Mouse (Mus musculus) stomach, postnatal 0 days (tissue): Measurements from ENCODE around the gene Fam78b. TPM values are rescaled to one million over a fixed set of nuclear protein-coding genes. Genes with fewer than 3 reads are reported as not detected.

Experiments used
- ATAC-seq: fragments of 200-750 bp; cut with Nextera tagmentation; 2 replicates; pipeline ENCODE4 v1.8.0; 2017; ENCODE audit not compliant: low FRiP score, low TSS enrichment
- DNase-seq: peaks from one replicate; pipeline ENCODE4 v3.0.0-alpha.2; 2016; ENCODE audit warnings: low spot score
- H3K27ac ChIP-seq: fragments of 300-500 bp; sonication (generic); replicated peaks from 2 replicates; pipeline ENCODE4 v1.5.1; 2014; ENCODE audit warnings: mild to moderate bottlenecking, control low read depth
- H3K27me3 ChIP-seq: fragments of 300-500 bp; sonication (generic); 2 replicates; pipeline ENCODE4 v1.6.1; 2014; ENCODE audit warnings: low read length; ENCODE audit not compliant: control insufficient read depth, insufficient read depth
- H3K36me3 ChIP-seq: fragments of 300-500 bp; sonication (generic); 2 replicates; pipeline ENCODE4 v1.6.1; 2014; ENCODE audit warnings: low read length, mixed read lengths; ENCODE audit not compliant: control insufficient read depth, insufficient read depth
- H3K4me1 ChIP-seq: fragments of 300-500 bp; sonication (generic); replicated peaks from 2 replicates; pipeline ENCODE4 v1.6.1; 2014; ENCODE audit warnings: antibody characterized with exemption; ENCODE audit not compliant: control insufficient read depth, insufficient read depth
- H3K4me2 ChIP-seq: fragments of 300-500 bp; sonication (generic); replicated peaks from 2 replicates; pipeline ENCODE4 v1.6.1; 2014; ENCODE audit warnings: low read depth, mild to moderate bottlenecking, control low read depth, moderate library complexity
- H3K4me3 ChIP-seq: fragments of 300-500 bp; sonication (generic); 2 replicates; pipeline ENCODE4 v1.5.1; 2014; ENCODE audit warnings: low read depth, low read length, control low read depth
- H3K9ac ChIP-seq: fragments of 300-500 bp; sonication (generic); 2 replicates; pipeline ENCODE4 v1.6.1; 2014; ENCODE audit warnings: mild to moderate bottlenecking, low read length, control low read depth, mixed read lengths
- H3K9me3 ChIP-seq: fragments of 300-500 bp; sonication (generic); 2 replicates; pipeline ENCODE4 v1.6.1; 2016; ENCODE audit warnings: low read length; ENCODE audit not compliant: control insufficient read depth
- CTCF ChIP-seq: IDR thresholded peaks from 2 replicates; pipeline ENCODE4 v1.5.1; 2016; ENCODE audit warnings: antibody characterized with exemption, low read depth, mild to moderate bottlenecking, moderate library complexity
- EP300 ChIP-seq: optimal IDR thresholded peaks from 2 replicates; pipeline ENCODE3; 2016; ENCODE audit warnings: antibody characterized with exemption
- WGBS: fragments of 180-500 bp; shearing (Covaris S2); extraction: QIAGEN DNeasy Blood & Tissue Kit; methylation state at CpG from one replicate; pipeline ENCODE4 v1.1.7; 2014; 5-methylcytosine and 5-hydroxymethylcytosine counted together
- polyA plus RNA-seq: library from polyadenylated mRNA; unstranded; fragments of >200 nt; fragmentation: Nextera tagmentation; extraction: Ambion mirVana; gene quantifications from 2 replicates; pipeline ENCODE4 v1.2.1, GENCODE M21; 2015

Fam78b gene
- polyA plus RNA-seq, 1 experiment from 2014 or later, result 0.36 TPM

GRCm38 (mm10) chr1:167063971-167064370, 62.8 kb downstream of the Fam78b start:
- Histone ChIP-seq H3K4me3 (no peak overlapping the region), H3K36me3 (no peaks in the 10 kb centered on the region), H3K9me3 (no peaks in the 10 kb centered on the region), H3K4me1 (no peaks in the 10 kb centered on the region), H3K27me3 (no peaks in the 10 kb centered on the region), H3K9ac (no peak overlapping the region), H3K27ac (no peak overlapping the region), H3K4me2 (no peak overlapping the region)
- DNase-seq (no peak), ATAC-seq (no peak)
- WGBS, result 42% methylated on average over 4 of the region's 4 CpGs
- TF ChIP-seq EP300 (no peak), CTCF (no peak)

- Histone ChIP-seq H3K9ac (no peak overlapping the region), H3K36me3 (no peaks in the 10 kb centered on the region), H3K4me3 (no peak overlapping the region), H3K4me1 (no peaks in the 10 kb centered on the region), H3K27ac (no peak overlapping the region), H3K27me3 (no peaks in the 10 kb centered on the region), H3K4me2 (no peak overlapping the region), H3K9me3 (no peaks in the 10 kb centered on the region)
- DNase-seq, result no peak
- no peak for ATAC-seq
- TF ChIP-seq EP300 (no peak), CTCF (no peak)
- WGBS, result 45% methylated on average over 4 of the region's 4 CpGs
Observed at GRCm38 (mm10) chr1:167065541-167065940, 64.3 kb downstream of the Fam78b start.

- ATAC-seq, result no peak
Observed at GRCm38 (mm10) chr1:167065986-167066385, 64.8 kb downstream of the Fam78b start.

GRCm38 (mm10) chr1:167066933-167067341, 65.7 kb downstream of the Fam78b start:
- TF ChIP-seq CTCF, result no peak
- no peak for TF ChIP-seq EP300
- no peak overlapping the region for H3K27ac ChIP-seq
- H3K4me2 ChIP-seq, result no peak overlapping the region
- H3K9ac ChIP-seq, result no peak overlapping the region
- H3K4me1 ChIP-seq, result no peaks in the 10 kb centered on the region
- DNase-seq (no peak), ATAC-seq (no peak)
- no peaks in the 10 kb centered on the region for H3K27me3 ChIP-seq
- H3K36me3 ChIP-seq, result no peaks in the 10 kb centered on the region
- no peak overlapping the region for H3K4me3 ChIP-seq
- H3K9me3 ChIP-seq, result no peaks in the 10 kb centered on the region
- 66% methylated on average over 9 of the region's 9 CpGs for WGBS

More at GRCm38 (mm10) chr1:167065986-167066385, 64.8 kb downstream of the Fam78b start:
- H3K27me3 ChIP-seq, result no peaks in the 10 kb centered on the region
- 66% methylated on average over 10 of the region's 10 CpGs for WGBS
- H3K9me3 ChIP-seq, result no peaks in the 10 kb centered on the region
- H3K4me3 ChIP-seq, result no peak overlapping the region
- no peak for DNase-seq
- no peaks in the 10 kb centered on the region for H3K36me3 ChIP-seq
- no peak for TF ChIP-seq EP300
- no peak for TF ChIP-seq CTCF
- H3K4me2 ChIP-seq, result no peak overlapping the region
- no peaks in the 10 kb centered on the region for H3K4me1 ChIP-seq
- H3K27ac ChIP-seq, result no peak overlapping the region
- H3K9ac ChIP-seq, result no peak overlapping the region

GRCm38 (mm10) chr1:167069741-167070140, 68.5 kb downstream of the Fam78b start:
- H3K27ac ChIP-seq, result no peak overlapping the region
- H3K9ac ChIP-seq, result no peak overlapping the region
- H3K36me3 ChIP-seq, result no peaks in the 10 kb centered on the region
- no peaks in the 10 kb centered on the region for H3K9me3 ChIP-seq
- H3K4me2 ChIP-seq, result no peak overlapping the region
- WGBS, result 68% methylated on average over 9 of the region's 9 CpGs
- TF ChIP-seq EP300 (no peak), CTCF (no peak)
- H3K4me3 ChIP-seq, result no peak overlapping the region
- ATAC-seq, result no peak
- no peaks in the 10 kb centered on the region for H3K4me1 ChIP-seq
- DNase-seq, result no peak
- no peaks in the 10 kb centered on the region for H3K27me3 ChIP-seq

- Histone ChIP-seq H3K4me2 (no peak overlapping the region), H3K27me3 (no peaks in the 10 kb centered on the region), H3K4me3 (no peak overlapping the region), H3K9ac (no peak overlapping the region), H3K4me1 (no peaks in the 10 kb centered on the region), H3K27ac (no peak overlapping the region), H3K9me3 (no peaks in the 10 kb centered on the region), H3K36me3 (no peaks in the 10 kb centered on the region)
- no peak for DNase-seq
- WGBS, result 51% methylated on average over 6 of the region's 6 CpGs
- TF ChIP-seq CTCF (no peak), EP300 (no peak)
- ATAC-seq, result no peak
Observed at GRCm38 (mm10) chr1:167070306-167070705, 69.1 kb downstream of the Fam78b start.
